9 mouse cellular contexts compared by ENCODE assay signal in genomic region chr17:53659738-53660137, GRCm38 (mm10). TPM values are rescaled to one million over a fixed set of nuclear protein-coding genes. Genes with fewer than 3 reads are reported as not detected.
A peak's percentile ranks its signal among the peaks of the same experiment; 100 is the strongest.
DNase-seq lines count a peak whose midpoint lies in the region; ATAC-seq lines count a peak whose summit lies in the region.
"Had no signal": no experiment of that assay in that cellular context is flagged by ENCODE, and none has a peak within 500 bp of the region (broad histone marks: within the 10 kb centered on the region; RNA-seq: fewer than 3 reads in every experiment).

No protein-coding gene starts in this region.

- H3K4me3 ChIP-seq in neural tube, embryonic 13.5 days: no peak overlapping the region
- H3K4me3 ChIP-seq: myocyte had no signal

- H3K27me3 ChIP-seq in neural tube, embryonic 13.5 days: no peaks in the 10 kb centered on the region

- no peak overlapping the region for H3K27ac ChIP-seq in neural tube, embryonic 13.5 days (replicated peaks)

- DNase-seq in gastrocnemius, postnatal 10 days: peak; percentile 42
- no peak for DNase-seq in gastrocnemius, adult 18-20 months (ENCODE audit: low spot score)
- DNase-seq in neural tube, embryonic 10.5 days (ENCODE audit: extremely low spot score, low spot score): no peak
- peak; percentile 28 to 61 for DNase-seq in layer of hippocampus, postnatal 10 days (ENCODE audit: low spot score in 2 of 2)
- DNase-seq in right cerebral cortex, postnatal 36 days (ENCODE audit: low spot score in 2 of 2): peak; percentile 11 to 18
- no peak for DNase-seq in Muller cell, postnatal 12 days (ENCODE audit: inconsistent ontology term)
- DNase-seq in T-cell, adult 2 months (ENCODE audit: low spot score): no peak

- H3K9ac ChIP-seq in neural tube, embryonic 13.5 days: no peak overlapping the region

- ATAC-seq in neural tube, embryonic 13.5 days (ENCODE audit: low read depth): peak; percentile 72; the same call in 1 of the 2 replicates

- H3K4me2 ChIP-seq in neural tube, embryonic 13.5 days: no peak overlapping the region

- no peaks in the 10 kb centered on the region for H3K4me1 ChIP-seq in neural tube, embryonic 13.5 days (replicated peaks)

- peaks cover 51% of the 10 kb centered on the region for H3K36me3 ChIP-seq in neural tube, embryonic 13.5 days

- H3K9me3 ChIP-seq in neural tube, embryonic 13.5 days: no peaks in the 10 kb centered on the region

- 47% methylated on average over 4 of the region's 4 CpGs for whole genome bisulfite sequencing in neural tube, embryonic 13.5 days

RNA-seq across cellular contexts. Expression of gene Sgo1, which starts 29.4 kb away (rescaled TPM):
- total RNA-seq in gastrocnemius, postnatal 10 days (2021): 1 to 10 TPM; 1.6 to 2.2 TPM
- not detected for total RNA-seq in gastrocnemius, adult 18-20 months (2021)
- polyA plus RNA-seq in neural tube, embryonic 13.5 days (2015; fragmentation: Nextera tagmentation; extraction: Ambion mirVana): 8.2 and 9.1 TPM in 2 replicates
- total RNA-seq in layer of hippocampus, postnatal 10 days (2021): 1 to 10 TPM; 1.0 to 1.2 TPM

Comparison
In these comparisons a context has a peak if more than half of its experiments do, and no peak if none do; other contexts are left out.
1. DNase-seq: peak in gastrocnemius, postnatal 10 days (single experiment), layer of hippocampus, postnatal 10 days (2 of 2) and right cerebral cortex, postnatal 36 days (2 of 2); none in gastrocnemius, adult 18-20 months (single experiment), neural tube, embryonic 10.5 days (single experiment), Muller cell, postnatal 12 days (single experiment) and T-cell, adult 2 months (single experiment).